Mouse (Mus musculus): ENCODE measurements around the gene Camta2. TPM values are rescaled to one million over a fixed set of nuclear protein-coding genes. Genes with fewer than 3 reads are reported as not detected.

Camta2 gene
- polyA plus RNA-seq, 1 experiment from 2014 or later, result 14.1 TPM

DNA sequence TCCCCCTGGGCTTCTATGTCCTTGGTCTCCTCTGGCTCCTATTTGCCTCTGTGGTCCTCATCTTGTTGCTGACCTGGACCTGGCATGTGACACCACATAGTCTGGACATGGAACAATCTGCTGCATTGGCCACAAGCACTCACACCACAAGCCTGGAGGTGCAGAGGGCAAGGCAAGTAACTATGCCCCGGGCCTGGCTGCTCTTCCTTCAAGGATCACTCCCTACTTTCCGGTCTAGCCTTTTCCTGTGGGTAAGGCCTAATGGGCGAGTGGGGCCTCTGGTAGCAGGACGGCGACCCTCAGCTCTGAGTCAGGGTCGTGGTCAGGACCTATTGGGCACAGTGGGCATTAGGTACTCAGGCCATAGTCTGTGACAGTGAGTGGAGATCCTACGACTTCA lies 46.7 kb downstream of the Camta2 start:
- H3K4me3 ChIP-seq (replicated peaks), result no peak overlapping the region
- H3K9ac ChIP-seq, result no peak overlapping the region
- 86% methylated on average over 7 of the region's 7 CpGs for WGBS
- no peak for ATAC-seq (replicated peaks; ENCODE audit: low FRiP score)
- H3K4me1 ChIP-seq, result peaks cover 11% of the 10 kb centered on the region
- no peak overlapping the region for H3K27ac ChIP-seq
- H3K9me3 ChIP-seq (replicated peaks), result no peaks in the 10 kb centered on the region
- H3K27me3 ChIP-seq, result no peaks in the 10 kb centered on the region
- H3K4me2 ChIP-seq, result no peak overlapping the region
- H3K36me3 ChIP-seq, result peaks cover 34% of the 10 kb centered on the region

DNA sequence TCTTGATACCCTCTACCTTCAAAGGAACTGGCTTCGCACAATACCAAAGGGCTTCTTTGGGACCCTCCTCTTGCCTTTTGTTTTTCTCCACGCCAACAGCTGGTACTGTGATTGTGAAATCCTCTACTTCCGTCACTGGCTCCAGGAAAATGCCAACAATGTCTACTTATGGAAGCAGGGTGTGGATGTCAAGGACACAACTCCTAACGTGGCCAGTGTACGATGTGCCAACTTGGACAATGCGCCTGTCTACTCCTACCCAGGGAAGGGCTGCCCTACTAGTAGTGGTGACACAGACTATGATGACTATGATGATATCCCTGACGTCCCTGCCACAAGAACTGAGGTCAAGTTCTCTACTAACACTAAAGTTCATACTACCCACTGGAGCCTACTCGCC lies 47.9 kb downstream of the Camta2 start:
- Histone ChIP-seq H3K4me3 (replicated peaks) (no peak overlapping the region), H3K27me3 (no peaks in the 10 kb centered on the region), H3K9me3 (replicated peaks) (no peaks in the 10 kb centered on the region), H3K4me2 (no peak overlapping the region), H3K36me3 (peaks cover 24% of the 10 kb centered on the region), H3K9ac (no peak overlapping the region), H3K4me1 (no peaks in the 10 kb centered on the region), H3K27ac (no peak overlapping the region)
- WGBS, result 86% methylated on average over 8 of the region's 8 CpGs
- no peak for ATAC-seq (replicated peaks; ENCODE audit: low FRiP score)

DNA sequence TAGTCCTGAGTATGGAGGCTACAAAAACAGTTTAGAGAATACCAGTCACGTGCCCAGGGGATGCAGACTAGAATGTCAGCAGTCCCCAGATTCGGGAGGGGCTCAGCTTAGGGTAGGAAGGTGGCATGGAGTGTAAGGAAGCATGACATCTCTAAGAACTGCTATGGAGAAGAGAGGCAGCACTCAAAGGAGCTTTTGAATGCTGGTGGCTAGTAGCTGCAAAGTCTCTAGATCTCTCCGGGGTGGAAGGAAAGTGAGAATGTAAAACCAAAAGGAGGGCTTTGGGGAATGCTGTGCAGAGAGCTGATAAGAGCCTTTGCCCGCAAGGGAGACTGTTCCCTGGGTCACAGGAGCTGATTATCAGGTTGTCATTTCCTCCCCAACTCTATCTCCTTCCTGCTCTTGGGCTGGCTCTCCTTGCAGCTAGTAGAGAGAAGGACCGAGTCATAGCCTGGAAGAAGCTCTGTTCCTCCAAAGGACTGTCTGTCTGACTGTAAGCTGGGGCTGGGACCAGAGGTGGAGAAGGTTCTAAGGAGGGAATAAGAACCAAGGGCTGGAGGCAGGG lies 49.1 kb downstream of the Camta2 start, which contains the start of gene Gp1ba:
Gp1ba (plus strand) TSS at position 409 of the 565 bp plus-strand sequence.
- Histone ChIP-seq H3K36me3 (peaks cover 13% of the 10 kb centered on the region), H3K27me3 (no peaks in the 10 kb centered on the region), H3K9me3 (replicated peaks) (no peaks in the 10 kb centered on the region), H3K4me1 (no peaks in the 10 kb centered on the region), H3K4me2 (no peak within 1 kb of the TSS), H3K9ac (no peak within 1 kb of the TSS), H3K4me3 (replicated peaks) (no peak within 1 kb of the TSS), H3K27ac (no peak within 1 kb of the TSS)
- ATAC-seq (replicated peaks; ENCODE audit: low FRiP score), result no peak
- 51% methylated on average over 5 of the region's 5 CpGs for WGBS

DNA sequence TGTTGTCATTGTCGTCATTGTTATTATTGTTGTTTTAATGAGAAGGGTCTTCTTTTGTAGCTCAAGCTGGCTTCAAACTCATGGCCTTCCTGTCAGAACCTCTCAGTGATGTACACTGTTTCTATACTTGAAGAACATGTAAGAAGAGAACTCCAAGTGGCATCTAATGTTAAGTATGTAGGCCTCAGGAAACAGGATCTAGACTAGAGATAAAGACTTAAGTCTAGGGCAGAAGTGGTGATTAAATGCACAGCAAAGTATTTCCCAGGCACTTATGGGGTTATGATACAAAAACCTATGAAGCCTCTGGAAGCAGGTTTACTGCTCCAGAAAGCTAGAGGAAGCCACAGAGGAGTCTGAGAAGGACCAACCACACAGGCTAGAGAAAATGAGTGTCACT lies 49.6 kb downstream of the Camta2 start:
- peaks cover 8% of the 10 kb centered on the region for H3K36me3 ChIP-seq
- H3K4me1 ChIP-seq, result no peaks in the 10 kb centered on the region
- 91% methylated on average over 1 of the region's 1 CpGs for WGBS
- no peak overlapping the region for H3K9ac ChIP-seq
- no peaks in the 10 kb centered on the region for H3K27me3 ChIP-seq
- no peaks in the 10 kb centered on the region for H3K9me3 ChIP-seq (replicated peaks)
- H3K27ac ChIP-seq, result no peak overlapping the region
- no peak overlapping the region for H3K4me3 ChIP-seq (replicated peaks)
- H3K4me2 ChIP-seq, result no peak overlapping the region
- ATAC-seq (replicated peaks; ENCODE audit: low FRiP score), result no peak

DNA sequence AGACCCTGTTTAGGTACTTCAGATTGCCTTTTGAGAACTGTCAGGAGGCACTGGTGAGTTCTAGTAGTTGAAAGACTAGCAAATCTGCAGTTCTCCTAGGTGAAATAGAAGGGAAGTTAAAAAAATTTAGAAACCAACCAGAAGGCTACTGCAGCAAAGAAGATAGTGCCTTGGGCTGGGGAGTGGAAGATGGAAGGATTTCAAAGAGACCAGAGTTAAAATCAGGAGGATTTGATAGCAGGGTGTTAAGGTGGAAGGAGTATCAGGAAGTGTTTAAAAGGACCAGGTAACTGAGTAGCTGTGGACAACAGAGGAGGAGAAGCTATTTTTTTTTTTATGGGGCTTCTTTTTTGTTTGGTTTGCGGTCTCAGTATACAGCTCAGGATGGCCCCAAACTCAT lies 50.1 kb downstream of the Camta2 start:
- WGBS, result 100% methylated on average over 1 of the region's 1 CpGs
- H3K9me3 ChIP-seq (replicated peaks), result no peaks in the 10 kb centered on the region

DNA sequence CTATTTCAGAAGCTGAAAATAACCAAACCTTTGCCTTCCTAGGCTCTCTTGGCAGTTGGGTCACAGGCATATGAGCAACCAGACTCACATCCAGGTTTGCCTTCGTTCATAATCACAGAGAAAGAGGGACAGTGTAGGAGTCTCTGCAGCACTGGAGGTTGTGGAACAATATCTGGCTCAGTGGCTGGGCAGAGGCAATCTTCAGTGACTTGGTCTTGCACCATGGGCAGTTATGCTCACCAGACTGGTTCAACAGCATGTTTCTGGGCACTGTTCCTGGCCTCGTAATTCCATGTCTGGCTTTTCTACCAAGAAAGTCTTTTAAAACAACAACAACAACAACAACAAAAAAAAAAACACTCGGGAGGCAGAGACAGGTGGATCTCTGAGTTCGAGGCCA lies 52.3 kb downstream of the Camta2 start:
- Histone ChIP-seq H3K4me3 (replicated peaks) (no peak overlapping the region), H3K27me3 (no peaks in the 10 kb centered on the region), H3K9me3 (replicated peaks) (no peaks in the 10 kb centered on the region), H3K27ac (no peak overlapping the region), H3K36me3 (no peaks in the 10 kb centered on the region), H3K4me1 (no peaks in the 10 kb centered on the region), H3K4me2 (no peak overlapping the region), H3K9ac (no peak overlapping the region)
- no peak for ATAC-seq (replicated peaks; ENCODE audit: low FRiP score)
- 84% methylated on average over 4 of the region's 4 CpGs for WGBS

More for the DNA sequence above, 50.1 kb downstream of the Camta2 start:
- no peaks in the 10 kb centered on the region for H3K27me3 ChIP-seq
- H3K27ac ChIP-seq, result no peak overlapping the region
- peaks cover 3% of the 10 kb centered on the region; the same call in 1 of the 2 replicates for H3K36me3 ChIP-seq
- H3K4me1 ChIP-seq, result no peaks in the 10 kb centered on the region
- no peak overlapping the region for H3K4me2 ChIP-seq
- H3K9ac ChIP-seq, result no peak overlapping the region
- ATAC-seq (replicated peaks; ENCODE audit: low FRiP score), result no peak
- no peak overlapping the region for H3K4me3 ChIP-seq (replicated peaks)

DNA sequence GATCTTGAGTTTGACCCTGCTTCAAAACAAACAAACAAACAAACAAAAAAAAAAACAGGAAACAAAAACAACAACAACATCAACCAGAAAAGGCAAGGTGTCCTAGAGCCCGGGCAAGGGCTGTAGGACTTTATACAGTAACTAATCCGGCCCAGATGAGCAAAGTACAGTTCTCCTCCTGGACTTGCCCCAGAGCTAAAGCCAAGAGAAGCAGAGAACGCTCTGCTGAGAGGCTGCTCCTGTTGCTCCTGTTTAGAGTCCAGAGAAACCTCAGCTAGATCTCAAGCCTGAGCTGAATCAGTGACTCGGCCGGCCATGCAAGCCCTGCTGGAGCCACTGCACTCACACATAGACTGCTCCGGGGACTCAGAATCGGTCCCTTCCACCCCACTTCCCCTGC lies 57.8 kb downstream of the Camta2 start:
- no peak for ATAC-seq (replicated peaks; ENCODE audit: low FRiP score)
- Histone ChIP-seq H3K4me1 (no peaks in the 10 kb centered on the region), H3K9me3 (replicated peaks) (no peaks in the 10 kb centered on the region), H3K27ac (0 out of 2 replicates have a peak overlapping the region, but pooled peaks have one; percentile 22), H3K9ac (no peak overlapping the region), H3K27me3 (no peaks in the 10 kb centered on the region), H3K4me2 (no peak overlapping the region), H3K4me3 (replicated peaks) (no peak overlapping the region), H3K36me3 (no peaks in the 10 kb centered on the region)
- WGBS, result 77% methylated on average over 7 of the region's 7 CpGs

DNA sequence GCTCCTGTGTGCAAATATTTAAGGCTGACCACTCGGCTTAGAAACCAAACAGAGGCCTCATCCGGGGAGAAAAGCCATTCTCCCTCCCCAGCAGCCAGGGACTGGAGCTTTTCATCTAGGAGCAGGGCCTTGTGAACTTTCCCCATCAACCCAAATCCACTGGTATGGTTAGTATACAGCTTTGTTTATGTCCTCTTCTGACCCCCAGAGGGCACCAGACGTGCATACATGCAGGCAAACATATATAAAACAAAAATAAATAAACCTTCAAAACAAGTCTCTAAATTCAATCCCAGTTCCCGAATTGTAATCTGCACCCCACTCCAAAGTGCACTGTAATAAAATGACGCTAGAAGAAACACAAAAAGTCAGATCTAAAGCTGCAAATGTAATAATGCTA lies 58.3 kb downstream of the Camta2 start:
- Histone ChIP-seq H3K36me3 (no peaks in the 10 kb centered on the region), H3K4me1 (no peaks in the 10 kb centered on the region), H3K27ac (no peak overlapping the region), H3K4me3 (replicated peaks) (no peak overlapping the region), H3K27me3 (no peaks in the 10 kb centered on the region), H3K9ac (no peak overlapping the region), H3K9me3 (replicated peaks) (no peaks in the 10 kb centered on the region), H3K4me2 (no peak overlapping the region)
- no peak for ATAC-seq (replicated peaks; ENCODE audit: low FRiP score)
- WGBS, result 48% methylated on average over 5 of the region's 5 CpGs

DNA sequence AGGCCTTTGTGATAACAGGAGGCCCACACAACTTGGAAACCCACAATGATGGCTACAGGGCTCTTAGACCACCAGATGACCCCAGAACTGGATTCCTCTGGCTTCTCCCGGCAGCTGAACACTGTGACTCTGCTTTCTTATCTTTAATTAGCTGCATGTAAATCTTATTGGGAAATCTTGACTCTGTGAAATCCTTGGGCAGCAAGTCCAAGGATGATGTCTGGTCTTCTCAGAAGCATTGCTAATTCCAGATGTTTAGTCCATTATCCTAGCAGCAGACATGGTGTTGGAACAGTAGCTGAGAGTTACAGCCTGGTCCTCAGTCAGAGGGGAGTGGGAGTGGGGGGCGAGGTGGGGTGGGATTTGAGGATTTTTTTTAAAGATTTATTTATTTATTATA lies 59.5 kb downstream of the Camta2 start:
- Histone ChIP-seq H3K9me3 (replicated peaks) (no peaks in the 10 kb centered on the region), H3K27ac (no peak overlapping the region), H3K36me3 (no peaks in the 10 kb centered on the region), H3K9ac (no peak overlapping the region), H3K27me3 (no peaks in the 10 kb centered on the region), H3K4me3 (replicated peaks) (no peak overlapping the region), H3K4me2 (no peak overlapping the region), H3K4me1 (no peaks in the 10 kb centered on the region)
- WGBS, result 58% methylated on average over 2 of the region's 2 CpGs
- no peak for ATAC-seq (replicated peaks; ENCODE audit: low FRiP score)

DNA sequence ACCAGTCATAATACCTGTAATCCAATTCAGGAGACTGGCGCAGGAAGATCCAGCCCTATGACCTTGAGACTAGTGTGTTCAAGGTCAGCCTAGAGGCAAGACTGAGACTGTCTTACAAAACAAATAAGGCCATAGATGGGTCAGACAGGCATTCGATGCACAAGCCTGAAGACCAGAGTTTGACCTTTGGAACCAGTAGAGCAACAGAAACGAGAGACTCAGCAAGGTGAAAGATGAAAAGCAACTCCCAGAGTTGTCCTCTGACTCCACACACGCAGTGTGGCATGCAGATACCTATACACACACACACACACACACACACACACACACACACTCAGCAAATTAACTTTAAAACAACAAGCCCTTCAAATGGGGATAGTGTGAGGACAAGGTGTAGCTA lies 61.0 kb downstream of the Camta2 start:
- H3K4me2 ChIP-seq, result no peak overlapping the region
- H3K4me3 ChIP-seq (replicated peaks), result no peak overlapping the region
- no peaks in the 10 kb centered on the region for H3K27me3 ChIP-seq
- 0 out of 2 replicates have a peak, but pooled peaks cover 4% of the 10 kb centered on the region for H3K4me1 ChIP-seq
- no peak overlapping the region for H3K27ac ChIP-seq
- WGBS, result 62% methylated on average over 4 of the region's 4 CpGs
- no peaks in the 10 kb centered on the region for H3K36me3 ChIP-seq
- H3K9ac ChIP-seq, result no peak overlapping the region
- no peaks in the 10 kb centered on the region for H3K9me3 ChIP-seq (replicated peaks)
- no peak for ATAC-seq (replicated peaks; ENCODE audit: low FRiP score)

DNA sequence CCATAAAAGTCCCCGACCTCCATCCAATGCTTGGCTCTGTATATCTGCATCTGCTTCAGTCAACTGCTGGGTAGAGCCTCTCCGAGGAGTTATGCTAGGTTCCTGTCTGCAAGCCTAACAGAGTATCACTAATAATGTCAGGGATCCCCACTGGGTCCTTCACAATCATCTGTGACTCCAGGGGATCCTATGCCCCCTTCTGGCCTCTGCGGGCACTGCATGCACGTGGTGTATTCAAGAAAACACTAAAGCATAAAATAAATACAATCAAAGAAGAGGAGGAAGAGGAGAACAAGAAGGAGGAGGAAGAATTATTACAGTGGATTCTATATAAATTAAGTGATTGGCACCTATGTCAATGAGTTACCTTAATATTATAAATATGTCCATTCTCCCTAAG lies 62.4 kb downstream of the Camta2 start:
- Histone ChIP-seq H3K4me3 (replicated peaks) (no peak overlapping the region), H3K4me1 (0 out of 2 replicates have a peak, but pooled peaks cover 6% of the 10 kb centered on the region), H3K9me3 (replicated peaks) (no peaks in the 10 kb centered on the region), H3K27me3 (no peaks in the 10 kb centered on the region), H3K36me3 (no peaks in the 10 kb centered on the region), H3K9ac (no peak overlapping the region), H3K27ac (no peak overlapping the region), H3K4me2 (no peak overlapping the region)
- no peak for ATAC-seq (replicated peaks; ENCODE audit: low FRiP score)
- WGBS, result 53% methylated on average over 4 of the region's 4 CpGs

DNA sequence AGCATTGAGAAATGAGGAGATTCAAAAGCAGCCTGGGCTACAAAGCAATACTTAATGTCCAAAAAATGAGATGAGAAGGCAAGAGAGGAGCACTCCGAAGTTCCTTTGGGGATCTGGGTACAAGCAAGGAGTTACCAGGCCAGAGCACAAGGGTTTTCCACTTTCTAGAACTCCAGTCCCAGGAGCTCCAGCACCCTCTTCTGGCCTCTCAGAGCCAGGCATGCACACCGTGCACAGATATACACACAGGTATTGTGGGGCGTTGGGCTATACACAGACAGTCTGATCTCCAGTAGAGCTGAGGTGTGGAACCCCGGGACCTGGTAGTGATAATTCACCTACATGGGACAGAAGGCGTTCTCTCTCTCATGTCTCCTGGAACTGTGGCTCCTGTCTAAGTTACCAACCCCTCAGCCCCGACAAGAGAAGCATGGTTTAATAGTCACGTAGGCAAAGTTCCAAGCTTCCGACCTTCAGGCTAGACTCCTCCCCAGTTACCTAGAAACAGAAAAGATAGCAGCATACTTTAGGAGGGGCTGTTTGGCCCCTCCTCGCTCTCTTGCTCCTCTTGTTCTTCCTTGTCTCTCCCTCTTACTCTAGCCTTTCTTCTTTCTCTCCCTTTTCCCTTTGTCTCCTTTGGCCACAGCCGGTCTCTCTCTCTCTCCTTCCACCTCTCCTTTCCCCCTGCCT lies 64.7 kb downstream of the Camta2 start:
- no peaks in the 10 kb centered on the region for H3K36me3 ChIP-seq
- WGBS, result 81% methylated on average over 10 of the region's 10 CpGs

More for the DNA sequence above, 64.7 kb downstream of the Camta2 start:
- no peak overlapping the region for H3K27ac ChIP-seq
- H3K9me3 ChIP-seq (replicated peaks), result no peaks in the 10 kb centered on the region
- no peak overlapping the region for H3K9ac ChIP-seq
- no peak for ATAC-seq (replicated peaks; ENCODE audit: low FRiP score)
- no peaks in the 10 kb centered on the region for H3K27me3 ChIP-seq
- H3K4me2 ChIP-seq, result no peak overlapping the region
- 0 out of 2 replicates have a peak, but pooled peaks cover 6% of the 10 kb centered on the region for H3K4me1 ChIP-seq
- no peak overlapping the region for H3K4me3 ChIP-seq (replicated peaks)
